In the genomic region with DNA sequence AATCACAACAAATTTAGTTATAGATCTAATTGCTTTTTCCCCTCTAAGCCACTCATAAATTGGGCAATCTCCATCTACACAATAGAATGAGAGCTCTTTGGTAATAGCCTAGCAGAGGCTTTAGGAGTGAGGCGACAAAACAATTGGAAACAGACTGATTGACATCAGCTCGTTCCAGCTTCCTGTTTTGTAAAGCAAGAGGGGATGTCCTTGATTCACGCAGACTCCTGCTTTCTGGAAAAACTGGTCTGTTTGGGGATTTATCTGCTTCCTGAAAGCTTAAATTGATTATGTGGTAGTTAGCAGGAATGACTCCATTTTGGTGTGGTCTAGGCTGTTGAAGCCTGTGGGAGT, we compare ENCODE assay signal across 21 mouse cellular contexts. TPM values are rescaled to one million over a fixed set of nuclear protein-coding genes. Genes with fewer than 3 reads are reported as not detected.
DNase-seq lines count a peak whose midpoint lies in the region; ATAC-seq and TF ChIP-seq lines count a peak whose summit lies in the region.
"Had no signal": no experiment of that assay in that cellular context is flagged by ENCODE, and none has a peak within 500 bp of the region (broad histone marks: within the 10 kb centered on the region; RNA-seq: fewer than 3 reads in every experiment).

No protein-coding gene starts in this region.

- 25% methylated on average over 3 of the region's 3 CpGs for WGBS in heart, adult 2 months
- WGBS in heart, embryonic 16.5 days = 38% methylated on average over 3 of the region's 3 CpGs

- no peaks in the 10 kb centered on the region for H3K9me3 ChIP-seq in heart, embryonic 16.5 days (replicated peaks; ENCODE audit: control insufficient read depth, low read length)
- H3K9me3 ChIP-seq: embryonic facial prominence, embryonic 13.5 days; forebrain, embryonic 10.5 days; intestine, embryonic 15.5 days; liver, embryonic 15.5 days; midbrain, embryonic 10.5 days had no signal

- H3K36me3 ChIP-seq in heart, adult 2 months (ENCODE audit: control insufficient read depth, insufficient read depth, low read length) = peaks cover 38% of the 10 kb centered on the region
- 0 out of 2 replicates have a peak, but pooled peaks cover 8% of the 10 kb centered on the region for H3K36me3 ChIP-seq in heart, embryonic 16.5 days (ENCODE audit: control insufficient read depth, insufficient read depth)
- H3K36me3 ChIP-seq: embryonic facial prominence, embryonic 13.5 days; intestine, embryonic 15.5 days had no signal

- TF ChIP-seq CTCF in heart, adult 2 months (IDR thresholded peaks at IDR 0.05) = no peak

- no peak overlapping the region; the same call in 1 of the 2 replicates for H3K4me3 ChIP-seq in heart, adult 2 months
- H3K4me3 ChIP-seq in heart, embryonic 16.5 days (ENCODE audit: low read length) = no peak overlapping the region
- H3K4me3 ChIP-seq: embryonic facial prominence, embryonic 13.5 days; forebrain, embryonic 10.5 days; intestine, embryonic 15.5 days; liver, embryonic 15.5 days; midbrain, embryonic 10.5 days had no signal

- no peak for TF ChIP-seq POLR2A in heart, adult 2 months (IDR thresholded peaks at IDR 0.05; ENCODE audit: insufficient read depth, low read depth, low read length)

- ATAC-seq in heart, embryonic 16.5 days (replicated peaks; ENCODE audit: extremely low read depth, insufficient read depth, low FRiP score) = no peak

- intact Hi-C loops in heart, adult 2 months (cut with DNase I) = loop anchor here (2.0 kb wide), 1 partner anchor 20 kb away; no protein-coding TSS in a partner anchor
- intact Hi-C loops in heart, postnatal 14 days (cut with DNase I) = no loop called here

- DNase-seq in heart, adult 2 months = no peak
- DNase-seq in heart, adult 8-10 months (ENCODE audit: low spot score) = no peak
- no peak for DNase-seq in heart, postnatal 14 days
- DNase-seq in lung, postnatal 36 days = peak; percentile 49
- DNase-seq in lung, postnatal 10 days = no peak
- DNase-seq in cerebellum, postnatal 10 days = no peak
- no peak for DNase-seq in right cerebral cortex, postnatal 4 days
- DNase-seq: cerebellum, adult 2 months; forebrain, postnatal 0 days; kidney, adult 9 months; layer of hippocampus, adult 9-11 months; retina, postnatal 1 day; thymus, adult 2 months had no signal

- no peak for TF ChIP-seq EP300 in heart, adult 2 months (IDR thresholded peaks at IDR 0.05; ENCODE audit: insufficient read depth, low read depth, low read length)

- H3K79me2 ChIP-seq in heart, adult 2 months (replicated peaks; ENCODE audit: control insufficient read depth, insufficient read depth, low read length) = peaks cover 12% of the 10 kb centered on the region

- peaks cover 30% of the 10 kb centered on the region for H3K4me1 ChIP-seq in heart, adult 2 months (ENCODE audit: control insufficient read depth, insufficient read depth, low read length)
- H3K4me1 ChIP-seq in heart, embryonic 16.5 days (ENCODE audit: control insufficient read depth, insufficient read depth, low read length) = peaks cover 67% of the 10 kb centered on the region

- H3K9ac ChIP-seq in heart, adult 2 months (ENCODE audit: low read depth, low read length) = no peak overlapping the region
- no peak overlapping the region; the same call in 1 of the 2 replicates for H3K9ac ChIP-seq in heart, embryonic 16.5 days (ENCODE audit: low read length)
- H3K9ac ChIP-seq: embryonic facial prominence, embryonic 13.5 days; forebrain, postnatal 0 days; hindbrain, embryonic 14.5 days; intestine, embryonic 15.5 days; liver, embryonic 15.5 days had no signal

- H3K27me3 ChIP-seq in heart, adult 2 months (ENCODE audit: control insufficient read depth, insufficient read depth, low read length) = no peaks in the 10 kb centered on the region
- H3K27me3 ChIP-seq in heart, embryonic 16.5 days (ENCODE audit: control insufficient read depth, insufficient read depth, low read length) = no peaks in the 10 kb centered on the region
- H3K27me3 ChIP-seq: embryonic facial prominence, embryonic 13.5 days; intestine, embryonic 15.5 days; liver, embryonic 15.5 days had no signal

- peak overlapping the region; percentile 82 for H3K27ac ChIP-seq in heart, adult 2 months
- H3K27ac ChIP-seq in heart, embryonic 16.5 days (ENCODE audit: low read length) = peak overlapping the region; percentile 91
- H3K27ac ChIP-seq: forebrain, embryonic 10.5 days; hindbrain, embryonic 14.5 days; liver, embryonic 15.5 days; macrophage; midbrain, embryonic 10.5 days had no signal

- H3K4me2 ChIP-seq in heart, embryonic 16.5 days (ENCODE audit: low read depth, low read length) = no peak overlapping the region
- H3K4me2 ChIP-seq: hindbrain, embryonic 14.5 days; liver, embryonic 15.5 days had no signal

RNA-seq across cellular contexts. Expression of a gene that starts 33.6 kb away (rescaled TPM):
- 10 to 100 TPM; 67.2 to 77.6 TPM for total RNA-seq in heart, adult 2 months (2021)
- 13.1 and 23.9 TPM in 2 replicates for polyA plus RNA-seq in heart, adult 2 months (2012; rRNA removed)
- 10 to 100 TPM; 63.9 to 82.9 (median 76.6) TPM for total RNA-seq in heart, adult 8-10 months (2022)
- polyA plus RNA-seq in heart, embryonic 16.5 days (2015; fragmentation: Nextera tagmentation; extraction: Ambion mirVana) = 21.6 and 21.7 TPM in 2 replicates
- 10 to 100 TPM; 67.5 to 70.7 TPM for total RNA-seq in heart, postnatal 14 days (2021)
